Mouse (Mus musculus): ENCODE measurements around the gene Gm21292. TPM values are rescaled to one million over a fixed set of nuclear protein-coding genes. Genes with fewer than 3 reads are reported as not detected.
"Not testable (repeated sequence)": the region's sequence is repeated elsewhere in the genome, so short reads cannot be mapped to it uniquely, and the experiment has no call there.

The Gm21292 gene
- total RNA-seq (2014; fragmentation: Nextera tagmentation) (not detected in 2 replicates), total RNA-seq (2017) (not detected in 2 replicates)

GRCm38 (mm10) chrY:9133824-9134223 is at the start of gene Gm21292:
TSS of gene Gm21292 (minus strand) at chrY:9133924.
- ATAC-seq (replicated peaks; ENCODE audit: poor library complexity, severe bottlenecking), result not testable (repeated sequence)

Other genes with a start within 250 kb of the Gm21292 start
- gene Gm21721, start 68.3 kb upstream of the Gm21292 start, total RNA-seq (2014; fragmentation: Nextera tagmentation), result not detected in 2 replicates
- not detected in 2 replicates for gene Gm21721, start 68.3 kb upstream of the Gm21292 start, total RNA-seq (2017)
- not detected in 2 replicates for gene Gm21812, start 213.3 kb upstream of the Gm21292 start, total RNA-seq (2014; fragmentation: Nextera tagmentation)
- gene Gm21812, start 213.3 kb upstream of the Gm21292 start, total RNA-seq (2017), result not detected in 2 replicates

All from granulocyte monocyte progenitor cell, adult 5-6 weeks (primary cell).